Mouse (Mus musculus) mature B cell (primary cell): ENCODE results near the gene Zfp950.
"Not testable (repeated sequence)": the region's sequence is repeated elsewhere in the genome, so short reads cannot be mapped to it uniquely, and the experiment has no call there.

Source experiments
- in situ Hi-C: fragments of 300-500 bp; cut with MboI; formaldehyde crosslinking; loops from 2 replicates; pipeline ENCODE4 v1.14.3; 2019

Zfp950 gene

GRCm38 (mm10) chr19:61140342-61141206, at the start of gene Zfp950:
Gene Zfp950, minus strand, starts transcription at chr19:61140840.
- in situ Hi-C loops, result no loop called here

- in situ Hi-C loops, result not testable (repeated sequence)
These were observed 43.0 kb upstream of the Zfp950 start, which contains the start of gene Gm6020 for GRCm38 (mm10) chr19:61183590-61183989. Gene Gm6020, plus strand, starts transcription at chr19:61183890.

GRCm38 (mm10) chr19:61175756-61176324, 35.2 kb upstream of the Zfp950 start, which contains the start of gene Gm7102:
Gene Gm7102, minus strand, starts transcription at chr19:61176309.
- in situ Hi-C loops, result no loop called here

GRCm38 (mm10) chr19:61151701-61152420, 11.2 kb upstream of the Zfp950 start:
- in situ Hi-C loops, result no loop called here

- in situ Hi-C loops, result no loop called here
These were observed 10.7 kb upstream of the Zfp950 start for GRCm38 (mm10) chr19:61151372-61151700.

GRCm38 (mm10) chr19:61141299-61141698, 659 bp upstream of the Zfp950 start:
- in situ Hi-C loops, result no loop called here

GRCm38 (mm10) chr19:61138655-61139054, 2.0 kb downstream of the Zfp950 start:
- in situ Hi-C loops, result no loop called here

- in situ Hi-C loops, result no loop called here
These were observed 9.5 kb downstream of the Zfp950 start for GRCm38 (mm10) chr19:61131096-61131495.

GRCm38 (mm10) chr19:61110184-61110583, 30.5 kb downstream of the Zfp950 start:
- in situ Hi-C loops, result no loop called here

- in situ Hi-C loops, result no loop called here
These were observed 42.9 kb downstream of the Zfp950 start for GRCm38 (mm10) chr19:61097764-61098163.

- in situ Hi-C loops, result no loop called here
These were observed 43.9 kb downstream of the Zfp950 start for GRCm38 (mm10) chr19:61096776-61097175.

- in situ Hi-C loops, result no loop called here
These were observed 50.1 kb downstream of the Zfp950 start for GRCm38 (mm10) chr19:61090541-61090940.

GRCm38 (mm10) chr19:61089001-61089400, 51.6 kb downstream of the Zfp950 start:
- in situ Hi-C loops, result loop anchor here (5.0 kb wide), 1 partner anchor 202 kb away; the partner anchor contains the start of gene Grk5

GRCm38 (mm10) chr19:61087781-61088180, 52.9 kb downstream of the Zfp950 start:
- in situ Hi-C loops, result loop anchor here (5.0 kb wide), 1 partner anchor 200 kb away; the partner anchor contains the start of gene Grk5

GRCm38 (mm10) chr19:61085217-61085616, 55.4 kb downstream of the Zfp950 start:
- in situ Hi-C loops, result loop anchor here (5.0 kb wide), 1 partner anchor 198 kb away; the partner anchor contains the start of gene Grk5

- in situ Hi-C loops, result no loop called here
These were observed 56.3 kb downstream of the Zfp950 start for GRCm38 (mm10) chr19:61084149-61084940.

GRCm38 (mm10) chr19:61083006-61083405, 57.6 kb downstream of the Zfp950 start:
- in situ Hi-C loops, result no loop called here

GRCm38 (mm10) chr19:61080251-61080749, 60.3 kb downstream of the Zfp950 start:
- in situ Hi-C loops, result no loop called here

- in situ Hi-C loops, result no loop called here
These were observed 62.0 kb downstream of the Zfp950 start for GRCm38 (mm10) chr19:61078622-61079021.

- in situ Hi-C loops, result no loop called here
These were observed 75.6 kb downstream of the Zfp950 start for GRCm38 (mm10) chr19:61065011-61065410.

GRCm38 (mm10) chr19:61064386-61064785, 76.3 kb downstream of the Zfp950 start:
- in situ Hi-C loops, result no loop called here
